Mouse (Mus musculus): Measurements from ENCODE around the gene Trex1.

DNA sequence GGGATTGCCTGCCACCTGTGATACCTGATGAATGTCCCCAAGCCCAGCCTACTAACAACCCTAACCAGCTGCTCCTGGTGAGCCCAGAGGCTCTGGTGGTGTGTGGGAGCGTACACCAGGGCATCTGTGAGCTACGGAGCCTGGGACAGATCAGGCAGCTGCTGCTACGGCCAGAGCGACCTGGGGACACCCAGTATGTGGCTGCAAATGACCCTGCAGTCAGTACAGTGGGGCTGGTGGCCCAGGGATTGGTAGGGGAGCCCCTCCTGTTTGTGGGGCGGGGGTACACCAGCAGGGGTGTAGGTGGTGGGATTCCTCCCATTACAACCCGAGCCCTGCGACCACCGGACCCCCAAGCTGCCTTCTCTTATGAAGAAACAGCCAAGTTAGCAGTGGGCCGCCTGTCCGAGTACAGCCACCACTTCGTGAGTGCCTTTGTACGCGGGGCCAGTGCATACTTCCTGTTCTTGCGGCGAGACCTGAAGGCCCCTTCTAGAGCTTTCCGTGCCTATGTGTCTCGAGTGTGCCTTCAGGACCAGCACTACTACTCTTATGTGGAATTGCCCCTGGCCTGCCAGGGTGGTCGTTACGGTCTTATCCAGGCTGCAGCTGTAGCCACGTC is 40.9 kb upstream of the Trex1 start:
- TF ChIP-seq CTCF (IDR thresholded peaks at IDR 0.05) (no peak), POLR2A (IDR thresholded peaks at IDR 0.05; ENCODE audit: insufficient read depth, low read depth, low read length) (no peak), EP300 (IDR thresholded peaks at IDR 0.05; ENCODE audit: insufficient read depth, low read depth, low read length) (no peak)

Data from heart, adult 2 months (tissue).